Mouse (Mus musculus) cortical plate, adult 2 months (tissue): ENCODE results near the gene Mindy2.

Source experiments
- CTCF ChIP-seq: fragments of 200-500 bp; IDR thresholded peaks from 2 replicates; pipeline ENCODE4 v1.5.1; 2011; ENCODE audit warnings: mild to moderate bottlenecking, control low read depth, low read length; ENCODE audit not compliant: insufficient read depth; ENCODE audit errors: extremely low read depth
- POLR2A ChIP-seq: fragments of 200-500 bp; IDR thresholded peaks from 2 replicates; pipeline ENCODE4 v1.6.1; 2011; ENCODE audit warnings: mild to moderate bottlenecking, low read length, control low read depth; ENCODE audit not compliant: insufficient read depth; ENCODE audit errors: extremely low read depth

GRCm38 (mm10) chr9:70666811-70667210 is 9.8 kb upstream of the Mindy2 start:
- TF ChIP-seq CTCF (no peak), POLR2A (no peak)
